Mouse (Mus musculus) myocyte (in vitro differentiated cells): Measurements from ENCODE around the gene Lsm11.

Source experiments
- CEBPB ChIP-seq: IDR thresholded peaks from 2 replicates; pipeline ENCODE4 v1.6.1; 2011; ENCODE audit warnings: mild to moderate bottlenecking, moderate library complexity; ENCODE audit not compliant: poor library complexity, insufficient read depth, severe bottlenecking
- E2F4 ChIP-seq: IDR thresholded peaks from one replicate; pipeline ENCODE4 v1.6.1; 2011; ENCODE audit warnings: mild to moderate bottlenecking, control low read depth, moderate library complexity; ENCODE audit not compliant: insufficient read depth
- MYOD1 ChIP-seq, 3 experiments: IDR thresholded peaks; one replicate each; pipeline ENCODE4 v1.6.1; 2011; ENCODE audit warnings: control low read depth in 2 of 3, low read depth in 2 of 3, mild to moderate bottlenecking in 2 of 3, moderate library complexity in 1 of 3; ENCODE audit not compliant: insufficient read length in 2 of 3, control insufficient read depth in 1 of 3
- POLR2A ChIP-seq: IDR thresholded peaks from one replicate; pipeline ENCODE4 v1.6.1; 2011; ENCODE audit warnings: low read depth, mild to moderate bottlenecking, control low read depth, moderate library complexity; ENCODE audit not compliant: insufficient read length
- TCF12 ChIP-seq: IDR thresholded peaks from one replicate; pipeline ENCODE4 v1.6.1; 2011; ENCODE audit warnings: mild to moderate bottlenecking, control low read depth; ENCODE audit not compliant: poor library complexity, insufficient read depth, severe bottlenecking

- TF ChIP-seq MYOD1 (IDR thresholded peaks at IDR 0.05; ENCODE audit: control insufficient read depth in 1 of 3, insufficient read length in 2 of 3, low read depth in 2 of 3) (no peak), TCF12 (no peak), POLR2A (no peak), E2F4 (no peak), CEBPB (no peak)
These were observed 5.8 kb downstream of the Lsm11 start for GRCm38 (mm10) chr11:45938917-45939316.
